Mouse (Mus musculus) C2C12 (cell line): ENCODE measurements at regions not wholly inside any gene's neighbourhood (a gene's known extent, or its start where the extent isn't known, plus 50 kb on each side); places are given as distances from the start of the nearest gene placed in this dataset.

Experiments used
- CEBPB ChIP-seq: IDR thresholded peaks from one replicate; pipeline ENCODE4 v1.6.1; 2011; ENCODE audit warnings: low read depth, mild to moderate bottlenecking, control low read depth, moderate library complexity
- CTCF ChIP-seq: IDR thresholded peaks from one replicate; pipeline ENCODE4 v1.5.1; 2011; ENCODE audit not compliant: control insufficient read depth, insufficient read depth, insufficient read length
- FOSL1 ChIP-seq: IDR thresholded peaks from one replicate; pipeline ENCODE4 v1.8.0; 2011; ENCODE audit warnings: mild to moderate bottlenecking, low read length; ENCODE audit not compliant: poor library complexity, insufficient read depth, severe bottlenecking
- MYOD1 ChIP-seq: IDR thresholded peaks from one replicate; pipeline ENCODE4 v1.6.1; 2011; ENCODE audit warnings: low read depth; ENCODE audit not compliant: control insufficient read depth, insufficient read length
- MYOG ChIP-seq: IDR thresholded peaks from one replicate; pipeline ENCODE4 v1.6.1; 2011; ENCODE audit not compliant: control insufficient read depth, insufficient read length; ENCODE audit errors: extremely low read depth
- USF1 ChIP-seq: IDR thresholded peaks from one replicate; pipeline ENCODE4 v1.6.1; 2011; ENCODE audit warnings: low read depth, mild to moderate bottlenecking, control low read depth, moderate library complexity

DNA sequence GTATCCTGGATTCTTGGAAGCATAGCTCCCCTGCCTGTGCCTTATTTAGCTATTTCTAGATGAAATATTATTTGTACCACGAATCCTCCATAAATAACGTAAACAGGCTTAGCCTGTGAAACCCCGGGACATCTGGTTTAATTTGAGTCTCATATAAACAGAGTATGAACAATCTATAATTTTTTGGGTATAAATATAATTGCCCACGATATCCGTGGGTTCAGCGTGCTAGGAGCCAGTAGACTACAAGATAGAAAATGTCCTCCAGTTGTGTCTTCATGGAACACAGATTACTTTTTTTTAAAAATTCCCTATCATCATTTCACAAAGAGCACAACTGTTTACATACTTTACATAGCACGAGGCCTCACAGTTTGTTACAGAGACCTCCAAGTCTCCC is 56.4 kb upstream of the Medag start:
- TF ChIP-seq CTCF (no peak), MYOG (no peak), MYOD1 (no peak), FOSL1 (no peak), USF1 (no peak), CEBPB (no peak)
